Mouse (Mus musculus) MEL (cell line): ENCODE results near the gene Rps6ka2.

Source experiments
- CTCF ChIP-seq, 3 experiments: IDR thresholded peaks in 2 of 3; conservative IDR thresholded peaks in 1 of 3; 2 replicates each; pipeline ENCODE4 v1.5.1; 2011 to 2012; ENCODE audit warnings: low read length in 3 of 3, low read depth in 2 of 3, mild to moderate bottlenecking in 2 of 3, improper control_type of control experiment in 1 of 3, inconsistent platforms in 1 of 3, mixed read lengths in 1 of 3, moderate library complexity in 1 of 3; ENCODE audit not compliant: control insufficient read depth in 1 of 3, insufficient read depth in 1 of 3, poor library complexity in 1 of 3, severe bottlenecking in 1 of 3
- ELF1 ChIP-seq: IDR thresholded peaks from 2 replicates; pipeline ENCODE4 v1.6.1; 2014; ENCODE audit warnings: low read depth, mild to moderate bottlenecking, inconsistent platforms, low read length, improper control_type of control experiment, moderate library complexity
- MAX ChIP-seq: IDR thresholded peaks from 2 replicates; pipeline ENCODE4 v1.6.1; 2011; ENCODE audit warnings: low read length, improper control_type of control experiment
- NELFE ChIP-seq: IDR thresholded peaks from 2 replicates; pipeline ENCODE4 v1.6.1; 2011; ENCODE audit warnings: low read depth, low read length, improper control_type of control experiment
- POLR2A ChIP-seq, 2 experiments: IDR thresholded peaks; 2 replicates each; pipeline ENCODE4 v1.6.1; 2011 to 2012; ENCODE audit warnings: low read length in 2 of 2, mild to moderate bottlenecking in 2 of 2, control low read depth in 1 of 2, improper control_type of control experiment in 1 of 2, low read depth in 1 of 2, moderate library complexity in 1 of 2; ENCODE audit not compliant: control insufficient read depth in 1 of 2, insufficient read depth in 1 of 2, poor library complexity in 1 of 2
- POLR2AphosphoS2 ChIP-seq: IDR thresholded peaks from 2 replicates; pipeline ENCODE4 v1.6.1; 2011; ENCODE audit warnings: low read length, improper control_type of control experiment
- SIN3A ChIP-seq: IDR thresholded peaks from 2 replicates; pipeline ENCODE4 v1.6.1; 2012; ENCODE audit warnings: low read length, improper control_type of control experiment, inconsistent platforms
- ZC3H11A ChIP-seq: IDR thresholded peaks from 2 replicates; pipeline ENCODE4 v1.6.1; 2012; ENCODE audit warnings: low read depth, mild to moderate bottlenecking, inconsistent platforms, low read length, improper control_type of control experiment

DNA sequence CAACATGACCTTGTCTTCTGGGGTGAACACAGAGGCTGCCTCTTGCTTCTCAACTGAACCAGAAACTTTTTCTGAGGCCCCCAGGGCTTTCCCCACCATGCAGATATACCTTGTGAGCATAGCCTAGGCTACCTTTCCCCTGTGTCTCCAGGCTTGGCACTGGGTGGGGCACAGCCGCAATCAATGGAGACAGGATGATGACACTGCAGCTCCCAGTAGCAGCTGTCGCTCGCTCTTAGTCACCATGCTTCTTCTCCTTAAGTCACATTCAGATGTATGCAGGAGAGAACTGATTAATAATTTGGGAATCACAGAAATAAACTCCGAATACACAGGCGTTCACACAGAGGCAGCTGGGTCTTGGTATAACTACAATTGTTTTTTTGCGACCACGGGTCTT is 4.4 kb upstream of the Rps6ka2 start:
- no peak for TF ChIP-seq POLR2AphosphoS2
- no peak for TF ChIP-seq ZC3H11A
- TF ChIP-seq SIN3A, result no peak
- TF ChIP-seq CTCF (IDR thresholded peaks at IDR 0.05 in 2 of 3, conservative IDR thresholded peaks at IDR 0.05 in 1 of 3; ENCODE audit: control insufficient read depth in 1 of 3, insufficient read depth in 1 of 3, low read depth in 2 of 3, low read length in 3 of 3, poor library complexity in 1 of 3, severe bottlenecking in 1 of 3), result no peak
- TF ChIP-seq MAX, result no peak
- TF ChIP-seq POLR2A (IDR thresholded peaks at IDR 0.05; ENCODE audit: control insufficient read depth in 1 of 2, insufficient read depth in 1 of 2, low read depth in 1 of 2, low read length in 2 of 2, poor library complexity in 1 of 2), result no peak
- TF ChIP-seq ELF1, result no peak
- no peak for TF ChIP-seq NELFE
